Mouse (Mus musculus) frontal cortex, postnatal 14 days (tissue): ENCODE measurements around the gene Nip7.
"Not testable (repeated sequence)": the region's sequence is repeated elsewhere in the genome, so short reads cannot be mapped to it uniquely, and the experiment has no call there.

ENCODE experiments used
- DNase-seq, 2 experiments: peaks; one replicate each; pipeline ENCODE4 v3.0.0; 2022; ENCODE audit warnings: low spot score in 2 of 2

Gene Nip7

GRCm38 (mm10) chr8:107056076-107056972 is at the start of gene Nip7, which contains the start of gene Cog8:
Nip7 (plus strand) TSS chr8:107056877.
Cog8 (minus strand) TSS chr8:107056689.
- peak; percentile 95 to 96 for DNase-seq

GRCm38 (mm10) chr8:107007795-107008194 is 48.9 kb upstream of the Nip7 start:
- no peak for DNase-seq

GRCm38 (mm10) chr8:107012666-107013065 is 44.0 kb upstream of the Nip7 start:
- DNase-seq = no peak

GRCm38 (mm10) chr8:107014915-107015314 is 41.8 kb upstream of the Nip7 start:
- DNase-seq = no peak

GRCm38 (mm10) chr8:107023479-107023878 is 33.2 kb upstream of the Nip7 start:
- DNase-seq = no peak

GRCm38 (mm10) chr8:107029310-107029709 is 27.4 kb upstream of the Nip7 start:
- DNase-seq = no peak

- DNase-seq = no peak
Observed at GRCm38 (mm10) chr8:107030058-107030457, 26.6 kb upstream of the Nip7 start.

GRCm38 (mm10) chr8:107030650-107031576 is 25.8 kb upstream of the Nip7 start, which contains the start of gene Vps4a:
Vps4a (plus strand) TSS chr8:107031222.
- DNase-seq = peak; percentile 89 to 94

GRCm38 (mm10) chr8:107031577-107032090 is 25.0 kb upstream of the Nip7 start:
- no peak for DNase-seq

- DNase-seq = not testable (repeated sequence)
Observed at GRCm38 (mm10) chr8:107033609-107034008, 23.1 kb upstream of the Nip7 start.

GRCm38 (mm10) chr8:107035641-107036040 is 21.0 kb upstream of the Nip7 start:
- no peak for DNase-seq

- no peak for DNase-seq
Observed at GRCm38 (mm10) chr8:107036626-107037025, 20.1 kb upstream of the Nip7 start.

GRCm38 (mm10) chr8:107040632-107041031 is 16.0 kb upstream of the Nip7 start:
- no peak for DNase-seq

- no peak for DNase-seq
Observed at GRCm38 (mm10) chr8:107045478-107045877, 11.2 kb upstream of the Nip7 start.

- DNase-seq = no peak
Observed at GRCm38 (mm10) chr8:107046976-107047375, 9.7 kb upstream of the Nip7 start.

- peak; percentile 72 to 75 for DNase-seq
Observed at GRCm38 (mm10) chr8:107048061-107048941, 8.4 kb upstream of the Nip7 start, which contains the start of gene Pdf. Pdf (minus strand) TSS chr8:107048614.

- DNase-seq = no peak
Observed at GRCm38 (mm10) chr8:107049480-107049879, 7.2 kb upstream of the Nip7 start.

- DNase-seq = no peak
Observed at GRCm38 (mm10) chr8:107052046-107052445, 4.6 kb upstream of the Nip7 start.

GRCm38 (mm10) chr8:107056973-107057369 is 294 bp downstream of the Nip7 start:
- no peak for DNase-seq

GRCm38 (mm10) chr8:107062613-107063012 is 5.9 kb downstream of the Nip7 start:
- no peak for DNase-seq
